Mouse (Mus musculus): ENCODE data around the gene Cd163.

DNA sequence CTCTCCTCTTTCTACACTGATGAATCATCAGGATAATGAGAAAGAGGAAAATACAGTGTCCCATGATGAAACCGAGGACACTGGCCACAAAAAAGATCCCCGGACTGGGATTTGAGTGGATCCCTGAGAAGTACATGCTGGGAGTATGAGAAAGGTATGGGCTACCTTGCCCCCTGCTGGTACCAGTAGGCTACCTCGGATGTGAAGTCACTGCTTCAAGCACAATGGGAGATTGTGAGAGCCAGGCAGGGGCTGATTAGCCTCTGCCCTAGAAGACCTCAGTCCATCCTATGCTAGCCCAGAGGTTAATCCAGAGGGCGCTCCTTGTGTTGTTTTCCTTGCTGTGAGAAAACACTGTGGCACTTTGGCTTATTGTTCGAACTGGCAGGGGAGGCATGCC is 59.9 kb downstream of the Cd163 start:
- peak; percentile 29; the same call in 1 of the 2 replicates for TF ChIP-seq CTCF (IDR thresholded peaks at IDR 0.05; ENCODE audit: low read depth)
- no peak for TF ChIP-seq EP300 (optimal IDR thresholded peaks at IDR 0.05)

Data from stomach, postnatal 0 days (tissue).